Mouse (Mus musculus) intestine, embryonic 14.5 days (tissue): ENCODE results near the gene Stx12. TPM values are rescaled to one million over a fixed set of nuclear protein-coding genes. Genes with fewer than 3 reads are reported as not detected.

ENCODE experiments used
- ATAC-seq: fragments of 200-750 bp; cut with Nextera tagmentation; replicated peaks from 2 replicates; pipeline ENCODE4 v1.8.0; 2017; ENCODE audit warnings: low read depth, moderate number of reproducible peaks, moderate TSS enrichment, moderate library complexity; ENCODE audit not compliant: low FRiP score, low TSS enrichment
- DNase-seq: peaks from one replicate; pipeline ENCODE4 v3.0.0-alpha.2; 2018; ENCODE audit warnings: low spot score
- H3K27ac ChIP-seq: fragments of 300-500 bp; sonication (generic); 2 replicates; pipeline ENCODE4 v1.5.1; 2014; ENCODE audit warnings: low read depth, mild to moderate bottlenecking, control low read depth
- H3K27me3 ChIP-seq: fragments of 300-500 bp; sonication (generic); replicated peaks from 2 replicates; pipeline ENCODE4 v1.6.1; 2014; ENCODE audit warnings: low read length, control low read depth; ENCODE audit not compliant: control insufficient read depth, insufficient read depth
- H3K36me3 ChIP-seq: fragments of 300-500 bp; sonication (generic); 2 replicates; pipeline ENCODE4 v1.6.1; 2014; ENCODE audit warnings: low read length, control low read depth; ENCODE audit not compliant: control insufficient read depth, insufficient read depth
- H3K4me1 ChIP-seq: fragments of 300-500 bp; sonication (generic); replicated peaks from 2 replicates; pipeline ENCODE4 v1.6.1; 2014; ENCODE audit warnings: low read length, control low read depth, mixed read lengths; ENCODE audit not compliant: control insufficient read depth, insufficient read depth
- H3K4me2 ChIP-seq: fragments of 300-500 bp; sonication (generic); 2 replicates; pipeline ENCODE4 v1.6.1; 2014; ENCODE audit warnings: low read length
- H3K4me3 ChIP-seq: fragments of 300-500 bp; sonication (generic); 2 replicates; pipeline ENCODE4 v1.5.1; 2014; ENCODE audit warnings: low read depth, low read length, control low read depth, mixed read lengths
- H3K9ac ChIP-seq: fragments of 300-500 bp; sonication (generic); 2 replicates; pipeline ENCODE4 v1.6.1; 2014; ENCODE audit warnings: mild to moderate bottlenecking, low read length
- H3K9me3 ChIP-seq: fragments of 300-500 bp; sonication (generic); 2 replicates; pipeline ENCODE4 v1.6.1; 2016; ENCODE audit warnings: low read length, control low read depth; ENCODE audit not compliant: control insufficient read depth
- WGBS: fragments of 180-500 bp; shearing (Covaris S2); extraction: QIAGEN DNeasy Blood & Tissue Kit; methylation state at CpG from one replicate; pipeline ENCODE4 v1.1.7; 2014; 5-methylcytosine and 5-hydroxymethylcytosine counted together
- polyA plus RNA-seq: library from polyadenylated mRNA; unstranded; fragments of >200 nt; fragmentation: Nextera tagmentation; extraction: Ambion mirVana; gene quantifications from 2 replicates; pipeline ENCODE4 v1.2.1, GENCODE M21; 2014

The Stx12 gene
- polyA plus RNA-seq, 1 experiment from 2014 or later = 58.1 TPM

- H3K9ac ChIP-seq = peak within 1 kb of the TSS; percentile 88
- 1% methylated on average over 40 of the region's 40 CpGs for WGBS
- H3K9me3 ChIP-seq = no peaks in the 10 kb centered on the region
- ATAC-seq (peak; percentile 98), DNase-seq (peak; percentile 89)
- H3K27ac ChIP-seq = peak within 1 kb of the TSS; percentile 58
- peaks cover 27% of the 10 kb centered on the region for H3K36me3 ChIP-seq
- H3K4me2 ChIP-seq = peak within 1 kb of the TSS; percentile 70
- H3K4me3 ChIP-seq = peak within 1 kb of the TSS; percentile 72
- peaks cover 8% of the 10 kb centered on the region for H3K4me1 ChIP-seq
- H3K27me3 ChIP-seq = no peaks in the 10 kb centered on the region
These were observed 41.2 kb downstream of the Stx12 start, which contains the start of gene Ppp1r8 for GRCm38 (mm10) chr4:132842970-132843704. Gene Ppp1r8 (minus strand): TSS chr4:132843169.

- Histone ChIP-seq H3K9me3 (no peaks in the 10 kb centered on the region), H3K36me3 (peaks cover 35% of the 10 kb centered on the region), H3K4me2 (peak overlapping the region; percentile 70), H3K4me3 (peak overlapping the region; percentile 72), H3K4me1 (peaks cover 8% of the 10 kb centered on the region), H3K9ac (peak overlapping the region; percentile 88), H3K27me3 (no peaks in the 10 kb centered on the region), H3K27ac (peak overlapping the region; percentile 58)
- 1% methylated on average over 30 of the region's 30 CpGs for WGBS
- peak; percentile 79 for DNase-seq
- ATAC-seq = peak; percentile 32
These were observed 41.9 kb downstream of the Stx12 start for GRCm38 (mm10) chr4:132842281-132842906.

- no peak overlapping the region; the same call in 1 of the 2 replicates for H3K9ac ChIP-seq
- H3K27ac ChIP-seq = no peak overlapping the region
- 82% methylated on average over 3 of the region's 3 CpGs for WGBS
- H3K27me3 ChIP-seq = no peaks in the 10 kb centered on the region
- H3K4me1 ChIP-seq = peaks cover 8% of the 10 kb centered on the region
- H3K36me3 ChIP-seq = peaks cover 44% of the 10 kb centered on the region
- no peak for DNase-seq
- H3K9me3 ChIP-seq = no peaks in the 10 kb centered on the region
- no peak for ATAC-seq
- peak overlapping the region; percentile 72 for H3K4me3 ChIP-seq
- peak overlapping the region; percentile 70 for H3K4me2 ChIP-seq
These were observed 42.8 kb downstream of the Stx12 start for GRCm38 (mm10) chr4:132841493-132841892.

GRCm38 (mm10) chr4:132823614-132824366 lies 60.5 kb downstream of the Stx12 start:
- WGBS = 76% methylated on average over 8 of the region's 8 CpGs

GRCm38 (mm10) chr4:132818442-132818841 lies 65.9 kb downstream of the Stx12 start:
- peaks cover 6% of the 10 kb centered on the region; the same call in 1 of the 2 replicates for H3K9me3 ChIP-seq
- no peak overlapping the region for H3K4me2 ChIP-seq
- no peak for ATAC-seq
- no peaks in the 10 kb centered on the region for H3K36me3 ChIP-seq
- no peak overlapping the region for H3K9ac ChIP-seq
- H3K27me3 ChIP-seq = no peaks in the 10 kb centered on the region
- H3K27ac ChIP-seq = no peak overlapping the region
- DNase-seq = no peak
- 48% methylated on average over 2 of the region's 2 CpGs for WGBS
- H3K4me3 ChIP-seq = no peak overlapping the region
- H3K4me1 ChIP-seq = no peaks in the 10 kb centered on the region

More at GRCm38 (mm10) chr4:132823614-132824366, 60.5 kb downstream of the Stx12 start:
- no peaks in the 10 kb centered on the region for H3K27me3 ChIP-seq
- H3K4me2 ChIP-seq = no peak overlapping the region
- no peaks in the 10 kb centered on the region for H3K4me1 ChIP-seq
- H3K9me3 ChIP-seq = peaks cover 9% of the 10 kb centered on the region; the same call in 1 of the 2 replicates
- DNase-seq = peak; percentile 83
- peaks cover 40% of the 10 kb centered on the region for H3K36me3 ChIP-seq
- no peak overlapping the region for H3K27ac ChIP-seq
- no peak overlapping the region for H3K9ac ChIP-seq
- ATAC-seq = 0 out of 2 replicates have a peak, but pooled peaks have one; percentile 32
- H3K4me3 ChIP-seq = no peak overlapping the region

- DNase-seq (no peak), ATAC-seq (no peak)
- H3K9ac ChIP-seq = no peak overlapping the region
- H3K4me1 ChIP-seq = no peaks in the 10 kb centered on the region
- peaks cover 6% of the 10 kb centered on the region; the same call in 1 of the 2 replicates for H3K9me3 ChIP-seq
- WGBS = 73% methylated on average over 2 of the region's 2 CpGs
- H3K27me3 ChIP-seq = no peaks in the 10 kb centered on the region
- H3K27ac ChIP-seq = no peak overlapping the region
- H3K36me3 ChIP-seq = no peaks in the 10 kb centered on the region
- no peak overlapping the region for H3K4me3 ChIP-seq
- no peak overlapping the region for H3K4me2 ChIP-seq
These were observed 67.5 kb downstream of the Stx12 start for GRCm38 (mm10) chr4:132816855-132817254.

- H3K27ac ChIP-seq = no peak overlapping the region
- no peak overlapping the region for H3K4me3 ChIP-seq
- H3K9ac ChIP-seq = no peak overlapping the region
- DNase-seq (no peak), ATAC-seq (no peak)
- no peak overlapping the region for H3K4me2 ChIP-seq
- H3K9me3 ChIP-seq = peaks cover 6% of the 10 kb centered on the region; the same call in 1 of the 2 replicates
- WGBS = 85% methylated on average over 7 of the region's 7 CpGs
- H3K36me3 ChIP-seq = no peaks in the 10 kb centered on the region
- no peaks in the 10 kb centered on the region for H3K27me3 ChIP-seq
- no peaks in the 10 kb centered on the region for H3K4me1 ChIP-seq
These were observed 67.9 kb downstream of the Stx12 start for GRCm38 (mm10) chr4:132816404-132816803.

GRCm38 (mm10) chr4:132809621-132810020 lies 74.7 kb downstream of the Stx12 start:
- Histone ChIP-seq H3K36me3 (no peaks in the 10 kb centered on the region), H3K9me3 (no peaks in the 10 kb centered on the region), H3K27me3 (no peaks in the 10 kb centered on the region), H3K4me3 (no peak overlapping the region), H3K4me1 (no peaks in the 10 kb centered on the region), H3K4me2 (no peak overlapping the region), H3K9ac (no peak overlapping the region), H3K27ac (peak overlapping the region; percentile 17)
- WGBS = 68% methylated on average over 5 of the region's 5 CpGs
- no peak for ATAC-seq
- no peak for DNase-seq
